Mouse (Mus musculus) bone marrow, adult 2 months (tissue): ENCODE measurements around the gene Paqr6. TPM values are rescaled to one million over a fixed set of nuclear protein-coding genes. Genes with fewer than 3 reads are reported as not detected.
A peak's percentile ranks its signal among the peaks of the same experiment; 100 is the strongest.

Experiments
- H3K27ac ChIP-seq: fragments of 200-500 bp; 2 replicates; pipeline ENCODE4 v1.5.1; 2012; ENCODE audit warnings: low read depth, mild to moderate bottlenecking, control low read depth, inconsistent platforms, low read length; ENCODE audit not compliant: control insufficient read depth, poor library complexity, insufficient read depth
- H3K4me1 ChIP-seq: fragments of 200-500 bp; 2 replicates; pipeline ENCODE4 v1.6.1; 2011; ENCODE audit warnings: low read length; ENCODE audit not compliant: control insufficient read depth, insufficient read depth
- H3K4me3 ChIP-seq: fragments of 200-500 bp; replicated peaks from 2 replicates; pipeline ENCODE3; 2011; ENCODE audit warnings: mild to moderate bottlenecking, low read depth, low read length, control low read depth; ENCODE audit not compliant: control insufficient read depth
- CTCF ChIP-seq: fragments of 200-500 bp; IDR thresholded peaks from 2 replicates; pipeline ENCODE4 v1.5.1; 2011; ENCODE audit warnings: low read length, control low read depth; ENCODE audit not compliant: control insufficient read depth, insufficient read depth
- POLR2A ChIP-seq: fragments of 200-500 bp; IDR thresholded peaks from 2 replicates; pipeline ENCODE4 v1.6.1; 2011; ENCODE audit warnings: low read depth, mild to moderate bottlenecking, control low read depth, low read length, borderline replicate concordance; ENCODE audit not compliant: control insufficient read depth
- WGBS: fragments of 180-500 bp; shearing (Covaris S2); methylation state at CpG from one replicate; pipeline ENCODE4 v1.1.7; 2018; 5-methylcytosine and 5-hydroxymethylcytosine counted together
- polyA plus RNA-seq: library from polyadenylated mRNA; stranded (reverse); fragments of >200 nt; gene quantifications from 2 replicates; pipeline ENCODE4 v1.2.4, GENCODE M21; 2011; ENCODE audit warnings: low replicate concordance; ENCODE audit not compliant: missing spikeins, insufficient read depth, insufficient read length

The Paqr6 gene
- polyA plus RNA-seq, 1 experiment, result 3.6 TPM

GRCm38 (mm10) chr3:88337367-88338020 is 26.9 kb upstream of the Paqr6 start:
- no peak for TF ChIP-seq POLR2A
- TF ChIP-seq CTCF, result no peak
- Histone ChIP-seq H3K4me1 (peaks cover 2% of the 10 kb centered on the region; the same call in 1 of the 2 replicates), H3K4me3 (peak overlapping the region; percentile 6), H3K27ac (peak overlapping the region; percentile 20; the same call in 1 of the 2 replicates)
- 9% methylated on average over 11 of the region's 11 CpGs for WGBS

DNA sequence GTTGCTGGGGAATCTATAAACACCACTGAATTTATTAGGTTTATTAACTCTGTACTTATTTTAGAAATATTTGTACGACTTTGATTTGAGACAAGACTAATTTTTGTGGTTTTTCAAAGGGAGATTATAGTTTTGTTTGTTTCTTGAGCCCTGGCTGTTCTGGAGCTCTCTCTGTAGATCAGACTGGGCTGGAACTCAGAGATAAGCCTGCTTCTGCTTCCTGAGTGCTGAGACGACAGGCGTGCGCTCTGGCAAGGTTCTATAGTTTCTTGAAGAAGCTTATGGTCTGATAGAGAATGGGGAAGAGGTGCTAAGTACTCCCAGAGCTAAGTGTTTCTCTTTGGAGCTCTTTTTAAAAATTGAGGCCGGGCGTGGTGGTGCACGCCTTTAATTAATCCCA is 26.1 kb upstream of the Paqr6 start:
- peaks cover 2% of the 10 kb centered on the region; the same call in 1 of the 2 replicates for H3K4me1 ChIP-seq
- no peak overlapping the region for H3K27ac ChIP-seq

GRCm38 (mm10) chr3:88339006-88339405 is 25.4 kb upstream of the Paqr6 start:
- no peak overlapping the region for H3K4me3 ChIP-seq
- TF ChIP-seq CTCF (no peak), POLR2A (no peak)
- WGBS, result 81% methylated on average over 3 of the region's 3 CpGs
- no peak overlapping the region for H3K27ac ChIP-seq
- peaks cover 2% of the 10 kb centered on the region; the same call in 1 of the 2 replicates for H3K4me1 ChIP-seq

More for the DNA sequence above, 26.1 kb upstream of the Paqr6 start:
- WGBS, result 38% methylated on average over 7 of the region's 7 CpGs
- TF ChIP-seq POLR2A, result no peak
- TF ChIP-seq CTCF, result no peak
- H3K4me3 ChIP-seq, result no peak overlapping the region

GRCm38 (mm10) chr3:88350732-88351131 is 13.7 kb upstream of the Paqr6 start:
- no peak overlapping the region for H3K27ac ChIP-seq
- TF ChIP-seq CTCF (no peak), POLR2A (no peak)
- no peaks in the 10 kb centered on the region for H3K4me1 ChIP-seq
- no peak overlapping the region for H3K4me3 ChIP-seq
- 94% methylated on average over 13 of the region's 13 CpGs for WGBS

DNA sequence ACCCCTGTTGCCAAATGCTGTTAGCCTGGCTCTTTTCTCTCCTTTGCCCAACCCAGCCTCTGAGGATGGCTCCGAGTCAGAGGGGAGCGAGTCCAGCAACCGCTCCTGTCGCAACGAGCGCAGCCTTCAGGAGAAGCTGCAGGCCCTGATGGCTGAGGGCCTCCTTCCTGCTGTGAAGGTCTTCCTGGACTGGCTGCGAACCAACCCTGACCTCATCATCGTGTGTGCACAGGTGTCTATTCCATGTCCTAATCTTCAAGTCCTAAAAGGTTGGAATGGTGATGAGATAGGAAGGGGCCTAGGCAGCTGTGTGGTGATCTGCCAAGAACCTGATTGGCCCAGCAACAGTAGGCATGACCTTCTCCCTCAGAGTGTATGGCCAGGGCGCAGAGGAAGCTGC is 11.5 kb upstream of the Paqr6 start:
- TF ChIP-seq CTCF, result no peak
- 91% methylated on average over 9 of the region's 9 CpGs for WGBS
- Histone ChIP-seq H3K4me3 (no peak overlapping the region), H3K4me1 (no peaks in the 10 kb centered on the region), H3K27ac (no peak overlapping the region; the same call in 1 of the 2 replicates)

GRCm38 (mm10) chr3:88354396-88355165 is 9.8 kb upstream of the Paqr6 start:
- no peak for TF ChIP-seq CTCF
- no peak for TF ChIP-seq POLR2A
- 87% methylated on average over 8 of the region's 8 CpGs for WGBS
- no peaks in the 10 kb centered on the region for H3K4me1 ChIP-seq
- no peak overlapping the region for H3K4me3 ChIP-seq
- H3K27ac ChIP-seq, result no peak overlapping the region

DNA sequence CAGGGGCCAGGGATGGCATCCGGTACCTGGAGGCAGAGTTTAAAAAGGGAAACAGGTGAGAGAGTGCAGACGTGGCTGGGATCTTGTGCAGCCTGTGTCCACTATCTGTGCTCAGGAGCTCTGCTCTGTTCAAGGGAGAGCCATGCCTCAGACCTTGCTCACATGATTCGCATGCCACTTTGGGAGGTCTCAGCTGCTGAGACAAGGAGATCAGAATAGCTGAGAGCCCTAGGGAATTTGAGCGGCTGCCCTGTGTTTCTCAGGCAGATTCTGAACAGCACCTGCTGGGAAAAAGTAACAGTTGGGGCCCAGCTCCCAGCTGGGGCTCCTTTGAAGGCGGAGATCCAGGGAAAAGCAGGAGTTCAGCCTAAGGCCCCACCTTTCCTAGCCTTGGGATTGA is 4.8 kb upstream of the Paqr6 start:
- WGBS, result 78% methylated on average over 5 of the region's 5 CpGs
- Histone ChIP-seq H3K4me3 (no peak overlapping the region), H3K4me1 (peaks cover 2% of the 10 kb centered on the region), H3K27ac (no peak overlapping the region)
- TF ChIP-seq POLR2A (no peak), CTCF (no peak)

DNA sequence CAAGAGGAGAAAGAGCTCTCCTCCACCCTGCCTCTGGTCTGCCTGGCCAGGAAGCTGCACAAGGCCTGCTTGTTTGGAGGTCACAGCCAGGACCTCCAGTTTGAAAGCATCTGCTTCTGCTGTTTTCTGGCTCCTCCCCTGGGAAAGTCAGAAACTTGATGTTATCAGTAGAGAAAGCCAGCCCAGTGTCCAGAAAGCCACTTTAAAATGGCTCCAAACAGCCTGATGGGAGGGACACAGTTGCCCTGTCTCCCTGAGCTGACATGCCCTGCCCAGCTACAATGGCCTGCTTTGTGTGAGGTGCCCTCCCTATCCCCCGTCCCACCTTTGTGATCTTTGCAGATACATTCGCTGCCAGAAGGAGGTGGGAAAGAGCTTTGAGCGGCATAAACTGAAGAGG is 4.4 kb upstream of the Paqr6 start:
- H3K4me1 ChIP-seq, result peaks cover 2% of the 10 kb centered on the region
- no peak overlapping the region for H3K4me3 ChIP-seq
- TF ChIP-seq CTCF (no peak), POLR2A (no peak)
- no peak overlapping the region for H3K27ac ChIP-seq
- 79% methylated on average over 3 of the region's 3 CpGs for WGBS

GRCm38 (mm10) chr3:88361096-88361495 is 3.3 kb upstream of the Paqr6 start:
- Histone ChIP-seq H3K4me3 (no peak overlapping the region), H3K27ac (no peak overlapping the region), H3K4me1 (peaks cover 2% of the 10 kb centered on the region)
- TF ChIP-seq POLR2A, result no peak
- no peak for TF ChIP-seq CTCF
- WGBS, result 24% methylated on average over 6 of the region's 6 CpGs
